Mouse (Mus musculus) heart, embryonic 16.5 days (tissue): ENCODE measurements around the gene Xirp1. TPM values are rescaled to one million over a fixed set of nuclear protein-coding genes. Genes with fewer than 3 reads are reported as not detected.
"Not testable (repeated sequence)": the region's sequence is repeated elsewhere in the genome, so short reads cannot be mapped to it uniquely, and the experiment has no call there.

Experiments used
- ATAC-seq: fragments of 200-750 bp; cut with Nextera tagmentation; replicated peaks from 2 replicates; pipeline ENCODE4 v1.8.0; 2017; ENCODE audit warnings: moderate number of reproducible peaks; ENCODE audit not compliant: insufficient read depth, low FRiP score; ENCODE audit errors: extremely low read depth
- H3K27ac ChIP-seq: fragments of 300-500 bp; sonication (generic); 2 replicates; pipeline ENCODE4 v1.5.1; 2014; ENCODE audit warnings: mild to moderate bottlenecking, low read length, control low read depth, moderate library complexity
- H3K27me3 ChIP-seq: fragments of 300-500 bp; sonication (generic); 2 replicates; pipeline ENCODE4 v1.6.1; 2014; ENCODE audit warnings: low read length, mixed read lengths; ENCODE audit not compliant: control insufficient read depth, insufficient read depth
- H3K36me3 ChIP-seq: fragments of 300-500 bp; sonication (generic); 2 replicates; pipeline ENCODE4 v1.6.1; 2014; ENCODE audit not compliant: control insufficient read depth, insufficient read depth
- H3K4me1 ChIP-seq: fragments of 300-500 bp; sonication (generic); 2 replicates; pipeline ENCODE4 v1.6.1; 2014; ENCODE audit warnings: low read length, mixed read lengths; ENCODE audit not compliant: control insufficient read depth, insufficient read depth
- H3K4me2 ChIP-seq: fragments of 300-500 bp; sonication (generic); 2 replicates; pipeline ENCODE4 v1.6.1; 2014; ENCODE audit warnings: low read depth, mild to moderate bottlenecking, control low read depth, low read length
- H3K4me3 ChIP-seq: fragments of 300-500 bp; sonication (generic); 2 replicates; pipeline ENCODE4 v1.5.1; 2014; ENCODE audit warnings: mild to moderate bottlenecking, control low read depth, low read length
- H3K9ac ChIP-seq: fragments of 300-500 bp; sonication (generic); 2 replicates; pipeline ENCODE4 v1.6.1; 2014; ENCODE audit warnings: low read length, control low read depth
- H3K9me3 ChIP-seq: fragments of 300-500 bp; sonication (generic); replicated peaks from 2 replicates; pipeline ENCODE4 v1.6.1; 2016; ENCODE audit warnings: low read length; ENCODE audit not compliant: control insufficient read depth
- WGBS: fragments of 180-500 bp; shearing (Covaris S2); extraction: QIAGEN DNeasy Blood & Tissue Kit; methylation state at CpG from one replicate; pipeline ENCODE4 v1.1.7; 2014; 5-methylcytosine and 5-hydroxymethylcytosine counted together
- polyA plus RNA-seq: library from polyadenylated mRNA; unstranded; fragments of >200 nt; fragmentation: Nextera tagmentation; extraction: Ambion mirVana; gene quantifications from 2 replicates; pipeline ENCODE4 v1.2.1, GENCODE M21; 2015

Gene Xirp1
- polyA plus RNA-seq, 1 experiment from 2014 or later, result 54.9 TPM

DNA sequence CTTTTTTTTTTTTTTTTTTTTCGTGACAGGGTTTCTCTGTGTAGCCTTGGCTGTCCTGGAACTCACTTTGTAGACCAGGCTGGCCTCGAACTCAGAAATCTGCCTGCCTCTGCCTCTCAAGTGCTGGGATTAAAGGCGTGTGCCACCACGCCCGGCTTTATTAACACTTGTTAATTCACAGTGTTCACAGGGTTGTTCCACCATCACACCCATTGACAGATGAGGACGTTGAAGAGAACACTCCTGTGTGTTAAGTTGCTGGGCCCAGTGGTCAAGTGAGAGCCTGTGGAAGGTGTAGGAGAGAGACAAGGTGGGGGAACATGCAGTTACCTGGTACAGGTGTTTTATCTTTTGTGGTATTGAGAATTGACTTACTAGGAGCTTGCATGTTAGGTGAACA, 11.2 kb downstream of the Xirp1 start:
- 79% methylated on average over 6 of the region's 6 CpGs for WGBS
- not testable (repeated sequence) for ATAC-seq, H3K27me3 ChIP-seq, H3K4me2 ChIP-seq, H3K9ac ChIP-seq, H3K9me3 ChIP-seq, H3K4me3 ChIP-seq
- Histone ChIP-seq H3K36me3 (peaks cover 25% of the 10 kb centered on the region), H3K27ac (peak overlapping the region; percentile 49), H3K4me1 (peaks cover 25% of the 10 kb centered on the region)

DNA sequence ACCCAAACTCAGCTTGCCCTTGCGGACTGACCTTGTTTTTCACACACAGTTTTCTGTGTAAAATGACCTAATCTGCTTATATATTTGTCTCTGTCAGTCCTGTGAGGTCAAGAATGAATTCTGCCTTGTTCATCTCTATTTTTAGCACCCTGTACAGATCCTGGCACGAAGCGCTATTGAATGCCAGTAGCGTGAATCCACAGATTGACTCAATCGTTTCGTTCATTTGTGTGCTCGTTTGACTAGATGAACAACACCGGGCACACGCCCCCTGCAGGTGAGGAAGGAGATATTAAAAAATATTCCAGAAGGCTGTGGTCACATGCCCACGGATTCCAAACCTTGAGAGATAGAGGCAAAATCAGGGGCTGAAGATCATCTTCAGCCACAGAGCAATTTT, 11.9 kb downstream of the Xirp1 start:
- Histone ChIP-seq H3K4me3 (peak overlapping the region; percentile 48), H3K36me3 (peaks cover 24% of the 10 kb centered on the region), H3K9ac (peak overlapping the region; percentile 54), H3K27ac (peak overlapping the region; percentile 96), H3K4me1 (peaks cover 25% of the 10 kb centered on the region), H3K27me3 (no peaks in the 10 kb centered on the region), H3K9me3 (no peaks in the 10 kb centered on the region), H3K4me2 (peak overlapping the region; percentile 85)
- under 1% methylated on average over 10 of the region's 10 CpGs for WGBS
- peak; percentile 68 for ATAC-seq

DNA sequence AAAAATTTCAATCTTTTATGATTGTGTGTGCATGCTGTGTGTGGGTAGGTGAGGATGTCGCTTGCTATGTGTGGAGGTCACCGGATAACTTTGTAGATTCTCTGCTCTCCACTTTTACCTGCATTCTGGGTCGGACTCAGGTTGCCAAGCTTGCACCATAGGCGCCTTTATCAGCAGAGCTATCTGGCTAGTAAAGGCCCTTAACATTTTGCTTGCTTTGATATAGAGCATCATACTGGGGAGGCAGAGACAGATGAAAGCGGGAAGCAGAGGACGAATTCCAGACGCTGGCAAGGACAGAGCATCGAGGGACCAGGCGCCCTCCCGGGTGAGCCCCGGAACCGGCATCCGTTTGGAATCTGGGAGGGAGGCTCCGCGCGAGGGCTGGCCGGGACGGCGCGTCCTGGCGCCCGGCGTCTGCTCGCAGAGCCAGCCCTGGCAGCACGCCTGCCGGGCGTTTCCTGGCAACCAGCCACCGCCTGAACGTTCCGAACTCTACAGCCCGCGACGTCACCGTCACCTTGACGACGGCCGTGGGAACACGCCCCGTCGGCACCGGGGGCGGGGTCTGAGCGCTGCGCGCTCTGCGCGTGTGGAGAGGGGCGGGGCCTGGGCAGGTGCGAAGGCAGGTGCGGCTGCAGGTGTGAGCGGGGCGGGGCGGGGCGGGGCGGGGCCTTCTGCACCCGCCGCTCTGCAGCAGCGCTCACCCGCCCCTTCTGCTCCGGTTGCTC, 12.5 kb downstream of the Xirp1 start:
- Histone ChIP-seq H3K36me3 (peaks cover 20% of the 10 kb centered on the region; the same call in 1 of the 2 replicates), H3K27me3 (no peaks in the 10 kb centered on the region), H3K4me2 (peak overlapping the region; percentile 85), H3K9me3 (no peaks in the 10 kb centered on the region), H3K4me3 (peak overlapping the region; percentile 48), H3K9ac (peak overlapping the region; percentile 54), H3K27ac (peak overlapping the region; percentile 96), H3K4me1 (peaks cover 20% of the 10 kb centered on the region)
- peak; percentile 92 for ATAC-seq
- WGBS, result 1% methylated on average over 60 of the region's 60 CpGs

DNA sequence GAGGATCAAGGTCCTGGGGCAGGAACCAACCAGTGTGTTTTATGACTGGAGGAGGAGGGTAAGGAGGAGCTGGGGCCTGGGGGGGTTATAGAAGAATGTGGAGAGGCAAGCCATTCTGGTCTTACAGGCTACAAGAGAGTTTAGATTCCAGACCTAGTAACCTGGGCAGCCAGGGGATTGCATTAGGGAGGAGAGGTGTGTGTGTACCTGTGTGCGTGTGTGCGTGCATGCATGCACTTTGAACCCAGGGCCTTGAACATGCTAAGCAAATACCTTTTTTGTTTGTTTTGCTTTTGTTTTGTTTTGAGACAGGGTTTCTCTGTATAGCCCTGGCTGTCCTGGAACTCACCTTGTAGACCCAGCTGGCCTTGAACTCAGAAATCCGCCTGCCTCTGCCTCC, 13.5 kb downstream of the Xirp1 start:
- WGBS, result 92% methylated on average over 3 of the region's 3 CpGs
- Histone ChIP-seq H3K4me1 (peaks cover 20% of the 10 kb centered on the region), H3K4me3 (no peak overlapping the region), H3K36me3 (peaks cover 12% of the 10 kb centered on the region; the same call in 1 of the 2 replicates), H3K4me2 (no peak overlapping the region), H3K27me3 (no peaks in the 10 kb centered on the region), H3K9me3 (no peaks in the 10 kb centered on the region), H3K27ac (no peak overlapping the region), H3K9ac (no peak overlapping the region)
- ATAC-seq, result no peak

DNA sequence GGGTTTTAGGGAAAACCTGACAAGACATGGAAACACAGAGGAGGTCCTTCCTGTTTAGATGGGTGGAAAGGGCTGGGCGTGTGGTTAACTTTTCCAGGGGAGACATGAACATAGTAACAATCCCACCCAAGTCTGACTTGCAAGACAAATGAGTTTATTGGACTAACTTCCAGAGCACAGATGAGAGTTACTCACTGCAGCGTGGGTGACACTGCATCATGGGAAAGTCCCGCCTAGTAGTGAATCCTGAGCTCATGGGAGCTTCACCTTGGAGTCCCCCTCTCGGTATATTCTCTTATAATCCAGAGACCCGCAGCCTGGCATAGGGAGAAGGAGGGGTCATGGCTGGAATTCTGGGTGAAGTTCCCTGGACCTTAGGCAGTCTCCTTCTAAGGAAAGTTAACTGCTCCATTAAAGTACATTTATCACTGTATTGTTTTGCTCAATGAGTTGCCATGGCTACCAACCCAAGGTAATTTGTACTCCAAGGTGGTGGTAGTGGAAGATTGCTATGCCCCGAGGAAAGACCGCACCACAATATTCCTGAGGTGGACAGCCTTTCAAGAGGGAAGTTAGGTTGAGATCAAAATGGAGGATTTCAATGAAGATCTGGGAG, 14.1 kb downstream of the Xirp1 start:
- no peak for ATAC-seq
- peaks cover 20% of the 10 kb centered on the region for H3K4me1 ChIP-seq
- H3K9ac ChIP-seq, result no peak overlapping the region
- peaks cover 8% of the 10 kb centered on the region; the same call in 1 of the 2 replicates for H3K36me3 ChIP-seq
- H3K4me3 ChIP-seq, result no peak overlapping the region
- H3K27ac ChIP-seq, result no peak overlapping the region
- WGBS, result 76% methylated on average over 7 of the region's 7 CpGs
- no peak overlapping the region for H3K4me2 ChIP-seq
- no peaks in the 10 kb centered on the region for H3K9me3 ChIP-seq
- no peaks in the 10 kb centered on the region for H3K27me3 ChIP-seq

DNA sequence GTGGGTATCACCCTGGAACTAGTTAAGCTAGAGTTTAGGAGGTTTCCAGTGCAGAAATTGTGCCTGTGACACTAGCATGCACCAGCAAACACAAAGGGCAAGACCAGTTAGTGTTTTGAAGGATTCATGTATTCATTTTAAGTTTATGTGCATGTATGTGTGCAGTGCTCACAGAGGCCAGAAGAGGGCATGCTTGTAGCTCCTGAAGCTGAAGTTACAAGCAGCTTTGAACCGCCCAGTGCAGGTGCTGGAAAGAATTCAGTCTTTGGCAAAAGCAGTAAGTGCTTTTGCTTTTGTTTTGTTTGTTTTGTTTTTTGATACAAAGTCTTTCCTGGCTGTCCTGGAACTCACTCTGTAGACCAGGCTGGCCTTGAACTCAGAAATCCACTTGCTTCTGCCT, 15.6 kb downstream of the Xirp1 start:
- Histone ChIP-seq H3K4me2 (no peak overlapping the region), H3K27me3 (no peaks in the 10 kb centered on the region), H3K9ac (no peak overlapping the region), H3K9me3 (no peaks in the 10 kb centered on the region), H3K36me3 (peaks cover 4% of the 10 kb centered on the region; the same call in 1 of the 2 replicates), H3K4me3 (no peak overlapping the region), H3K27ac (no peak overlapping the region), H3K4me1 (peaks cover 10% of the 10 kb centered on the region)
- no peak for ATAC-seq
- 96% methylated on average over 1 of the region's 1 CpGs for WGBS

DNA sequence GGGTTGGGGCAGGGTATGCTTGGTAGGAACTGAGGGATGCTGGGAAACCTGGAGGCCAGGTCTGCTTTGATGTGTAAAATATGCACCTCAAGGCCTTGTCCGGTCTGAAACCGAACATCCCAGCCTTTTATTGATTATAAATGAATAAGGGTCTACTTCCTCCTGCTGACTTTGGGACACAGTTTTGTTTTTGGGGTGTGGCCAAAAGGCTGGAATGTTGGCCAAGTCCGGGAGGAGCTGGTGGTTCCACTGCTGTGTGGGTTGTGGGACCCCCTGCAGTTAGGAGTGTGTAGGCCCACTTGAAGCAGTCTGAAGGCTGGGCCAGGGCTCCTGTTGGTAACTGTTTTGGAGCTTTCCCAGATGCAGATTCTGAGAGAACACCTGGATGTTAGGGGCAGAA, 17.5 kb downstream of the Xirp1 start:
- ATAC-seq, result no peak
- 76% methylated on average over 3 of the region's 3 CpGs for WGBS
- Histone ChIP-seq H3K9ac (no peak overlapping the region), H3K4me2 (no peak overlapping the region), H3K4me1 (peaks cover 13% of the 10 kb centered on the region), H3K9me3 (no peaks in the 10 kb centered on the region), H3K36me3 (no peaks in the 10 kb centered on the region), H3K27me3 (no peaks in the 10 kb centered on the region), H3K4me3 (no peak overlapping the region), H3K27ac (no peak overlapping the region)

DNA sequence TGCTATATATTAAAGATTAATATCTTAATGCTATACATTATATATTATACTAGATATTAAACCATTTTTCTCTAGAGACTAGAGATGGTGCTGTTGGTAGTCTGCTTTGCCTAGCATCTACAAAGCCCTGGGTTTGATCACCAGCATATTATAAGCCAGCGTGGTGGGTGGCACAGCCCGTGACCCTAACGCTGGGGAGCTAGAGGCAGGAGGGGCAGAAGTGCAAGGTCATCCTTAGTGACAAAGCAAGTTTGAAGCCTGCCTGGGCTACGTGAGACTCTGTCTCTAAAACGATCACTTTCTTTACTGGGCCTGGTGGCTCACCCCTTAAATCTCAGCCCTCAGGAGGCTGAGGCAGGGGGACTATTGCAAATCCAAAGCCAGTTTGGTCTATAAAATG, 20.5 kb downstream of the Xirp1 start:
- Histone ChIP-seq H3K9me3 (no peaks in the 10 kb centered on the region), H3K27me3 (no peaks in the 10 kb centered on the region), H3K4me2 (no peak overlapping the region), H3K9ac (no peak overlapping the region), H3K36me3 (no peaks in the 10 kb centered on the region), H3K4me1 (peaks cover 12% of the 10 kb centered on the region), H3K4me3 (no peak overlapping the region), H3K27ac (no peak overlapping the region)
- WGBS, result 82% methylated on average over 5 of the region's 5 CpGs
- ATAC-seq, result no peak

DNA sequence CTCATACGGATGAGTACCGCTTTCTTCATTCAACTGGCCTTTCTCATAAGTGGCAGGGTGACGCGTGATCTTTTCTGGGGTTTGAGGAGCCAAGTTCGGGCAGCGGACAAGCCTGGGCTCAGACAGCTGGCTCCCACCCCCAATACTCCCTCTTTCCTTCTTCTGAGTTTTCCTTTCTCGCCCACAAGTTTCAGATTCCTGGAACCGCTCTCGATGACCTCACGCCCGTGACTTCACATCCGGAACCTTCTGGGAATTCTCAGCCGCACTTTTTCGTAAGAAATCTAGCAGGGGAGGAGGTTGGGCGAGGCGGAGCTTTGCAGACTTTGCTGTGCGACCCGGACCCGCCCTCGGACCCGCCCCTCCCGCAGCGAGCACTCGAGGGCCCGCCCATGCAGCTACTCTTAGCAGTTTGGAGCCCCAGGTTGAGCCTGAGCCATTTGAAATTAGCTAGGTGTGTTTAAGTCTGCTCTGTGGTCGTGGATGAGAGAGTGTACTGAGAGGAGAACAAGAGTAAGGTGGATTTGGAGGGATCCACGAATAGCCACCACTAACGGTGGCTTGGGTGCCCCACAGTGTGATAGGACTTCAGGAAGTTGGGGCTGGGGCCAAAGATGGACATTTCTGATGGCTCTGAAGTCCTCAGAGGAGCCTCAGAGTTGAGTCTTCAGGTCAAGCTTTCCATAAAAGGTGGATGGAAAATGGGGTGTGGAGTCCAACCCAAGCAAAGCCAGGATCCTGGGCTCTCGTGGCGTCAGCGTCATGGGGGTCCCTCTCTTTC, 21.3 kb downstream of the Xirp1 start:
- no peaks in the 10 kb centered on the region for H3K9me3 ChIP-seq
- ATAC-seq, result peak; percentile 94
- peak overlapping the region; percentile 55 for H3K4me3 ChIP-seq
- no peaks in the 10 kb centered on the region for H3K27me3 ChIP-seq
- H3K4me1 ChIP-seq, result peaks cover 12% of the 10 kb centered on the region
- peak overlapping the region; percentile 86 for H3K27ac ChIP-seq
- H3K9ac ChIP-seq, result peak overlapping the region; percentile 76
- 10% methylated on average over 31 of the region's 31 CpGs for WGBS
- H3K4me2 ChIP-seq, result peak overlapping the region; percentile 82
- no peaks in the 10 kb centered on the region for H3K36me3 ChIP-seq
